Mouse (Mus musculus): Measurements from ENCODE around the gene Ndufb4. TPM values are rescaled to one million over a fixed set of nuclear protein-coding genes. Genes with fewer than 3 reads are reported as not detected.

Ndufb4 gene
- polyA plus RNA-seq, 1 experiment from 2014 or later = 73.0 TPM

DNA sequence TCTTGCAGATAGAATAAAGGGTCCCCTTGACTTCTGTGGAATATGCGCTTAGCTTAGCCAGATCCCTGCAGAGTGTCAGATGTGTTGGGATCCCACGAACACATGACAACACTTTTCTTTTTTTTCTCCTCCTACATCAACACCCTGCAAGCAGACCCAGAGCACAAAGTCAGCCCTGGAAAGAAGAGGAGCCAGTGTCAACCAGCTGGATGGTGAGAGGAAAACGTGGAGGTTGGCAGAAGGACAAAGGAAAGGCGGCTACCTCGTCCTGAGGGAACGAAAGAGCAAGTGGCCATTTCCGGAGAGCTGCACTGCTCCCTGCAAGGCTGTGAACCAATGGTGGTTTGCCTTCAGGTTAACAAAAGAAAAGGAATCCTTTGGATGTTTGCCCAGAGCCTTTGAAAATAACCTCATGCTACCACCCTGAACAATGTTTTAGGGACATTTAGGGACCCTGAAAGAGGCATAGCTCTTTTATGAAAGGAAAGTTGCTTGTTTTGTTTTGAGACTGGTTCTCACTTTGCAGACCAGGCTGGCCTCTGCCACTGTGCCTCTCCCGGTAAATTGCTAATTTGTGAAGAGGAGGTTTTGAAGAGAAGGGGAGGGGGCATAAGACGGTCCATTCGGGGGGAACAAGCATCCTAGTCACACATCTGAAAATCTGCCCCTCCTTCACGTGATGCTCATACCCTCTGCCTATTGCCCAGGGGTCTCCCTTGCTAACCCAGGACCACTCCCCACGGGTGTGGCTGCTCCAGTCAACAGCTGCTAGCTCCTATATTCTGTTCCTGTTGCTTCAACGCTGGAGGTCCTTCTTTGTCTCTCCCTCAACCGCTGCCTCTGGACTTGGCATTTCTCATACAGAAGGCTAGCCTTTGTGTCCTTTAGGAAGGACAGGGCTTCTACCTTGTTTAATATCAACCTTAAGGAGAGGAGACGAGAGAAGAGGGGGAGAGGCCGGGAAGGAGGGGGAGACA is 29.2 kb upstream of the Ndufb4 start:
- Histone ChIP-seq H3K9me3 (ENCODE audit: control insufficient read depth, low read length) (no peaks in the 10 kb centered on the region), H3K4me2 (ENCODE audit: low read depth, low read length) (peak overlapping the region; percentile 50), H3K4me1 (ENCODE audit: control insufficient read depth, insufficient read depth, low read length) (peaks cover 19% of the 10 kb centered on the region; the same call in 1 of the 2 replicates), H3K27me3 (ENCODE audit: control insufficient read depth, insufficient read depth, low read length) (no peaks in the 10 kb centered on the region), H3K36me3 (ENCODE audit: control insufficient read depth, insufficient read depth, low read length) (no peaks in the 10 kb centered on the region), H3K9ac (replicated peaks; ENCODE audit: low read depth, low read length) (no peak overlapping the region; the same call in 1 of the 2 replicates), H3K27ac (ENCODE audit: low read depth, low read length) (peak overlapping the region; percentile 75), H3K4me3 (ENCODE audit: low read depth, low read length) (no peak overlapping the region)
- 9% methylated on average over 16 of the region's 16 CpGs for WGBS
- peak; percentile 41 for ATAC-seq (ENCODE audit: low read depth)

DNA sequence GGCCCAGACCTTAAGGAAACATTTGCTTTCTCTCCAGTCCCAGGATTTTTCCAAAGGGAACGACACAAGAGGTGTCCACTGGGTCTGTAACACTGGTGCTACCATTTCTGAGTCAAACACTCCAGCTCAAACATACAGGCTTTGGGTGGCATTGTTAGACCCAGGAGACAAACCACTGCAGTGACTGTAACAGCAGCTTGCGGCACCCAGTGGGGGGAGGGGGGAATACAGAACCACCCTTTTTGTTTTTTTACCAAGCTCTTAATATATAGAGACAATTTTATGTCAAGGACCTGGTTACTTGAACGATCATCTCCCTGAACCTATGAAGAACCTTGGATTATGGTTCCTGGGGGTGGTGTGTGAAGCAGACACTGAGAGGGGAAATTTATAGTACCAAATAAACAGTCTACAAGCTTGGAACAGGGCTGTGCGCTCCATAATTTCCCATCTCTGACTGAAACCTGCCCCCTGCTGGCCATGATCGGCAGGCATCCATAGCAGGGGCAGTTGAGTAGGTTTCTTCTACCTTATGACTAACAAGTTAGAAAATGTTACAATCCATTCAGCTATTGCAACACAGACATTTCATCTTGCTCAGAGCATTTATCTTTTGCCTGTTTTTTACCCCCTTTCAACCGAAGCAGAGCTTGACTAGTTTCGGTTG is 28.2 kb upstream of the Ndufb4 start:
- no peaks in the 10 kb centered on the region for H3K27me3 ChIP-seq (ENCODE audit: control insufficient read depth, insufficient read depth, low read length)
- H3K4me2 ChIP-seq (ENCODE audit: low read depth, low read length) = no peak overlapping the region
- H3K9ac ChIP-seq (replicated peaks; ENCODE audit: low read depth, low read length) = no peak overlapping the region
- H3K27ac ChIP-seq (ENCODE audit: low read depth, low read length) = peak overlapping the region; percentile 75
- 27% methylated on average over 7 of the region's 7 CpGs for WGBS
- H3K4me1 ChIP-seq (ENCODE audit: control insufficient read depth, insufficient read depth, low read length) = peaks cover 19% of the 10 kb centered on the region; the same call in 1 of the 2 replicates
- H3K9me3 ChIP-seq (ENCODE audit: control insufficient read depth, low read length) = no peaks in the 10 kb centered on the region
- ATAC-seq (ENCODE audit: low read depth) = peak; percentile 64
- no peak overlapping the region for H3K4me3 ChIP-seq (ENCODE audit: low read depth, low read length)
- no peaks in the 10 kb centered on the region for H3K36me3 ChIP-seq (ENCODE audit: control insufficient read depth, insufficient read depth, low read length)

DNA sequence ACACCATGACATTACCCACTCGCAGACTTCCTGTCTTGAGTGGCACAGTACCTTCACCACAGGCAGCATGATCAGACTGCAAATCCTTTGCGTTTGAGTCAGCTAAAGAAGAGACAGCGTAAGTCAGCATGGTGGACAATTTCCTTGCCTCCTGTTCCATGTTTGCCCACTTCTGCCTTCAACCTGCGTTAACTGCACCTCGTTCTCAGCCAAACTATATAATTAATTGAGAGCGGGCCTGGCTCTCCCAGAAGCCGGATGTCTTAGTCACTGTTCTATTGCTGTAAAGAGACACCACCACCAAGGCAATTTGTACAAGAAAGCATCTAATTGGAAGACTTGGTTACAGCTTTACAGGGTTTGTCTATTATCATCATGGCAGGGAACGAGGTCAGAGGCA is 26.6 kb upstream of the Ndufb4 start:
- Histone ChIP-seq H3K4me3 (ENCODE audit: low read depth, low read length) (no peak overlapping the region), H3K27me3 (ENCODE audit: control insufficient read depth, insufficient read depth, low read length) (no peaks in the 10 kb centered on the region), H3K4me2 (ENCODE audit: low read depth, low read length) (no peak overlapping the region), H3K4me1 (ENCODE audit: control insufficient read depth, insufficient read depth, low read length) (peaks cover 21% of the 10 kb centered on the region; the same call in 1 of the 2 replicates), H3K9me3 (ENCODE audit: control insufficient read depth, low read length) (no peaks in the 10 kb centered on the region), H3K27ac (ENCODE audit: low read depth, low read length) (no peak overlapping the region), H3K36me3 (ENCODE audit: control insufficient read depth, insufficient read depth, low read length) (no peaks in the 10 kb centered on the region), H3K9ac (replicated peaks; ENCODE audit: low read depth, low read length) (no peak overlapping the region)
- 78% methylated on average over 8 of the region's 8 CpGs for WGBS
- ATAC-seq (ENCODE audit: low read depth) = no peak

DNA sequence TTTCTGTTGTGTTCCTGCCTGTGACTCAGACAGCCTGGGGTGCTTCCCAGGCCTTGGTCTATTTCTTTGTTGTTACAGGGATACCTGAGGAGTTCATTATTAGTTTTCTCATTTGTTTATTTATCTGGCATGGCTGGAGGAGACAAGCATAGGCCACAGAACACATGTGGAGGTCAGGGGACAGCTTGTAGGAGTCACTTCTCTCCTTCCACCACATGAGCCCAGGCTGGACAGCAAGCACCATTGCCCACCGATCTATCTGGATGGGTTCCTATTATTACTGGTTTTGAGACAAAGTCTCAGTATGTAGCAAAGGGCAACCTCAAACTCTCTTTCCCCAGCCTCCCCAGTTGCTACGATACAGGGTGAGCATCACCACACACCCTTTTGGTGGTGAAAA is 26.0 kb upstream of the Ndufb4 start:
- Histone ChIP-seq H3K4me1 (ENCODE audit: control insufficient read depth, insufficient read depth, low read length) (peaks cover 21% of the 10 kb centered on the region; the same call in 1 of the 2 replicates), H3K4me2 (ENCODE audit: low read depth, low read length) (no peak overlapping the region), H3K9me3 (ENCODE audit: control insufficient read depth, low read length) (no peaks in the 10 kb centered on the region), H3K4me3 (ENCODE audit: low read depth, low read length) (no peak overlapping the region), H3K27me3 (ENCODE audit: control insufficient read depth, insufficient read depth, low read length) (no peaks in the 10 kb centered on the region), H3K9ac (replicated peaks; ENCODE audit: low read depth, low read length) (no peak overlapping the region), H3K36me3 (ENCODE audit: control insufficient read depth, insufficient read depth, low read length) (no peaks in the 10 kb centered on the region), H3K27ac (ENCODE audit: low read depth, low read length) (no peak overlapping the region)
- ATAC-seq (ENCODE audit: low read depth) = no peak
- WGBS = 75% methylated on average over 2 of the region's 2 CpGs

DNA sequence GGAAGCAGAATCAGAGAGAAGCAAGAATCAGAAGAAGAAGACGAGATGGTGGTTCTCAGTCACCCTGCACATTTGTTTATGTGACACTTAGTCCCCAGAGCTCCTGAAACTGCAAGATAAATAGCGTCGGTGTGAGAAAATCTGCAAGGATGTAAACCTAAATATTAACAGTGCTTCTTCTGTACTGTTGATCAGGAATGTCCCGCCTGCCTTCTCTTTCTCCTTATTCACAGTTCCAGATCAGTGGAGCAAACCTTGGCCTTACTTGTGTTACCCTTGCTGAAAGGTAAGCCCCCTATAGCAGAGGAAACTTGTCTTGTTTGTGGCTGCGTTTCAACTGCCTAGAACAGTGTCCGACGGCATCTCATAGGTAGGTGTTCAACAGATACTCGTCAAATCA is 23.3 kb upstream of the Ndufb4 start:
- 87% methylated on average over 8 of the region's 8 CpGs for WGBS
- Histone ChIP-seq H3K9ac (replicated peaks; ENCODE audit: low read depth, low read length) (no peak overlapping the region), H3K27ac (ENCODE audit: low read depth, low read length) (no peak overlapping the region), H3K4me2 (ENCODE audit: low read depth, low read length) (no peak overlapping the region), H3K4me1 (ENCODE audit: control insufficient read depth, insufficient read depth, low read length) (peaks cover 13% of the 10 kb centered on the region; the same call in 1 of the 2 replicates), H3K36me3 (ENCODE audit: control insufficient read depth, insufficient read depth, low read length) (no peaks in the 10 kb centered on the region), H3K27me3 (ENCODE audit: control insufficient read depth, insufficient read depth, low read length) (no peaks in the 10 kb centered on the region), H3K4me3 (ENCODE audit: low read depth, low read length) (no peak overlapping the region), H3K9me3 (ENCODE audit: control insufficient read depth, low read length) (no peaks in the 10 kb centered on the region)
- no peak for ATAC-seq (ENCODE audit: low read depth)

DNA sequence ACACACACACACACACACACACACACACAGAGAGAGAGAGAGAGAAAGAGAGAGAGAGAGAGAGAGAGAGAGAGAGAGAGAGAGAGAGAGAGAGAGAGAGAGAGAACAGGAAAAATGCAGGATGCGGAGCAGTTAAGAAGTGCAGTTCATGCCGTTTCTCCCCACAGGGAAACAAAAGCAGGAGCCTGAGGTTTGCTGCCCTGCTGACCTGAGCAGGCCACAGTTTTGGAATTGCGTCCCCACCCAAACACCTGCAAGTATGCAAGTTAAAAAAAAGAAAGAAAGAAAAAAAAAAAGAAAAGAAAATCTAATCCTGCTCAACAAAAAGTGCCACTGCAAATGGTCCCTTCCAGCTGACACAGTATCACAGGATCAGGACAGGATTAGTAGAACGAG is 22.4 kb upstream of the Ndufb4 start:
- Histone ChIP-seq H3K9ac (replicated peaks; ENCODE audit: low read depth, low read length) (no peak overlapping the region), H3K4me1 (ENCODE audit: control insufficient read depth, insufficient read depth, low read length) (peaks cover 9% of the 10 kb centered on the region; the same call in 1 of the 2 replicates), H3K4me3 (ENCODE audit: low read depth, low read length) (no peak overlapping the region), H3K4me2 (ENCODE audit: low read depth, low read length) (peak overlapping the region; percentile 32; the same call in 1 of the 2 replicates), H3K27ac (ENCODE audit: low read depth, low read length) (no peak overlapping the region), H3K9me3 (ENCODE audit: control insufficient read depth, low read length) (no peaks in the 10 kb centered on the region), H3K27me3 (ENCODE audit: control insufficient read depth, insufficient read depth, low read length) (no peaks in the 10 kb centered on the region), H3K36me3 (ENCODE audit: control insufficient read depth, insufficient read depth, low read length) (no peaks in the 10 kb centered on the region)
- ATAC-seq (ENCODE audit: low read depth) = 0 out of 2 replicates have a peak, but pooled peaks have one; percentile 22
- 26% methylated on average over 4 of the region's 4 CpGs for WGBS

DNA sequence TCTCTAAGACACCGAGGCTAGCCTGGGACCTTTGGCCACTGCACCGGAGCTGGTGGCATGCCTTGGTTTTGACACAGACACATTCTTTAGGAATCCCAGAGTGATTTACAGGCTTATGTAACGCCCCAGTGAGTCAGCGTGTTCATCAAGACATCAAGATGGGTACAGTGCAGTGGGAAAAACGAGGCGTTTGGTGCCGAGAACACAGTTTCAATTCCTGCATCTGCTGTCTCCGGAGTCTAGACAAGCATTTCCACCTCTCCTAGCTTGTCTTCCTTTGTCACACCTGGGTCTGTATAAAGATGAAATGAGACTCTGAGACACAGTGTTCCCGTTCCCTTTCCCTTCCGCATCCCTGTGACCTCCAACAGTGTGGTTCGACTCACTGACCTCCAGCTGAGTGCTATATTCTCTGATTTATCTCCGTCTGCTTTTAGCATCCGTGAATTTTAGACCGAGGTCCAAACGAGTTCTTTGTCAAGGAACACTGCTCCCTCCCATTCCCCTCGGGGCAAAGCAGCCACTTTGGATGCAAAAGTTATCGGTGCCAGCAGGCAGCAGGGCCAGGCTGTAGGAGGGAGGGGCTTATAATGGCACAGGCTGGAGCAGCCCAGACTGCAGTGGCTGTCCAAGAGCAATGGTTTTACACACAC is 21.9 kb upstream of the Ndufb4 start:
- Histone ChIP-seq H3K36me3 (ENCODE audit: control insufficient read depth, insufficient read depth, low read length) (no peaks in the 10 kb centered on the region), H3K4me3 (ENCODE audit: low read depth, low read length) (no peak overlapping the region), H3K27ac (ENCODE audit: low read depth, low read length) (peak overlapping the region; percentile 66), H3K4me2 (ENCODE audit: low read depth, low read length) (peak overlapping the region; percentile 32), H3K4me1 (ENCODE audit: control insufficient read depth, insufficient read depth, low read length) (peaks cover 9% of the 10 kb centered on the region; the same call in 1 of the 2 replicates), H3K9ac (replicated peaks; ENCODE audit: low read depth, low read length) (no peak overlapping the region), H3K27me3 (ENCODE audit: control insufficient read depth, insufficient read depth, low read length) (no peaks in the 10 kb centered on the region), H3K9me3 (ENCODE audit: control insufficient read depth, low read length) (no peaks in the 10 kb centered on the region)
- ATAC-seq (ENCODE audit: low read depth) = peak; percentile 90
- WGBS = 20% methylated on average over 17 of the region's 17 CpGs

DNA sequence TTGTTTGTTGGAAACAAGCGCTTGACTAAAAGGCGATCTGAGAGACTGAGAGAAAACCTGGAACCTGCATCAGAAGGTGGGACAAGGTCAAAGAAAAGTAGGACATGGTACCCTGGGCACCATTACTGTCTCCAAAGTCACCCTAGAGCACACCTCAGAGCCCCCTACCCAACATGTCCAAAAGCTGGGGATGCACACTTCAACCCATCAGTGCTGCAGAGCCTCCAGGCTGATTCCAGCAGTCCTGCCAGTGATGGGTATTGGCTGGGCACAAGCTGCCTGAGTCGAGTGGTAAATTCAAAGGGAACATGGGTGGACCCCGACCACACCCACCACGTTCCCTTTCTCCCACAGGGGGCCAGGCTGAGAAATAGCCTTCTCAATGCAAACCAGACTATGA is 21.1 kb upstream of the Ndufb4 start:
- no peak overlapping the region for H3K27ac ChIP-seq (ENCODE audit: low read depth, low read length)
- peaks cover 9% of the 10 kb centered on the region; the same call in 1 of the 2 replicates for H3K4me1 ChIP-seq (ENCODE audit: control insufficient read depth, insufficient read depth, low read length)
- no peaks in the 10 kb centered on the region for H3K9me3 ChIP-seq (ENCODE audit: control insufficient read depth, low read length)
- H3K4me2 ChIP-seq (ENCODE audit: low read depth, low read length) = no peak overlapping the region
- H3K4me3 ChIP-seq (ENCODE audit: low read depth, low read length) = no peak overlapping the region
- H3K27me3 ChIP-seq (ENCODE audit: control insufficient read depth, insufficient read depth, low read length) = no peaks in the 10 kb centered on the region
- H3K9ac ChIP-seq (replicated peaks; ENCODE audit: low read depth, low read length) = no peak overlapping the region
- H3K36me3 ChIP-seq (ENCODE audit: control insufficient read depth, insufficient read depth, low read length) = no peaks in the 10 kb centered on the region
- WGBS = 84% methylated on average over 5 of the region's 5 CpGs
- ATAC-seq (ENCODE audit: low read depth) = no peak
